Mouse (Mus musculus) olfactory bulb, adult 2 months (tissue): ENCODE measurements around the gene Tspan12. TPM values are rescaled to one million over a fixed set of nuclear protein-coding genes. Genes with fewer than 3 reads are reported as not detected.

ENCODE experiments used
- H3K27ac ChIP-seq: fragments of 200-500 bp; 2 replicates; pipeline ENCODE4 v1.5.1; 2012; ENCODE audit warnings: low read depth, low read length; ENCODE audit not compliant: insufficient read depth
- H3K4me1 ChIP-seq: fragments of 200-500 bp; 2 replicates; pipeline ENCODE4 v1.6.1; 2012; ENCODE audit warnings: low read length; ENCODE audit not compliant: control insufficient read depth, insufficient read depth
- H3K4me3 ChIP-seq: fragments of 200-500 bp; 2 replicates; pipeline ENCODE4 v1.5.1; 2012; ENCODE audit warnings: mild to moderate bottlenecking, low read depth, low read length, moderate library complexity; ENCODE audit not compliant: insufficient read depth
- CTCF ChIP-seq: fragments of 200-500 bp; IDR thresholded peaks from 2 replicates; pipeline ENCODE4 v1.5.1; 2012; ENCODE audit warnings: low read depth, mild to moderate bottlenecking, low read length, moderate library complexity; ENCODE audit not compliant: insufficient read depth
- POLR2A ChIP-seq: fragments of 200-500 bp; IDR thresholded peaks from 2 replicates; pipeline ENCODE4 v1.6.1; 2012; ENCODE audit warnings: mild to moderate bottlenecking, low read depth, low read length, moderate library complexity; ENCODE audit not compliant: insufficient read depth
- WGBS: fragments of 180-500 bp; shearing (Covaris S2); methylation state at CpG from one replicate; pipeline ENCODE4 v1.1.7; 2018; 5-methylcytosine and 5-hydroxymethylcytosine counted together
- polyA plus RNA-seq: library from polyadenylated mRNA; stranded (reverse); fragments of >200 nt; gene quantifications from 2 replicates; pipeline ENCODE4 v1.2.4, GENCODE M21; 2012; ENCODE audit warnings: low replicate concordance; ENCODE audit not compliant: missing spikeins, insufficient read depth, insufficient read length

Tspan12 gene
- polyA plus RNA-seq, 1 experiment: not detected

GRCm38 (mm10) chr6:21805013-21805570 lies 47.2 kb downstream of the Tspan12 start:
- WGBS: 89% methylated on average over 7 of the region's 7 CpGs
- no peak for TF ChIP-seq CTCF
- no peak for TF ChIP-seq POLR2A
- H3K27ac ChIP-seq: no peak overlapping the region
- H3K4me1 ChIP-seq: no peaks in the 10 kb centered on the region
- no peak overlapping the region for H3K4me3 ChIP-seq

- 59% methylated on average over 10 of the region's 10 CpGs for WGBS
- H3K4me3 ChIP-seq: no peak overlapping the region
- H3K4me1 ChIP-seq: no peaks in the 10 kb centered on the region
- no peak for TF ChIP-seq CTCF
- TF ChIP-seq POLR2A: no peak
- no peak overlapping the region for H3K27ac ChIP-seq
Observed at GRCm38 (mm10) chr6:21803483-21804340, 48.6 kb downstream of the Tspan12 start.

- TF ChIP-seq POLR2A: no peak
- TF ChIP-seq CTCF: no peak
- Histone ChIP-seq H3K4me1 (no peaks in the 10 kb centered on the region), H3K4me3 (no peak overlapping the region), H3K27ac (no peak overlapping the region)
- WGBS: 82% methylated on average over 9 of the region's 9 CpGs
Observed at GRCm38 (mm10) chr6:21798581-21798980, 53.7 kb downstream of the Tspan12 start.

- TF ChIP-seq CTCF (no peak), POLR2A (no peak)
- WGBS: 89% methylated on average over 4 of the region's 4 CpGs
- Histone ChIP-seq H3K4me3 (no peak overlapping the region), H3K27ac (no peak overlapping the region), H3K4me1 (no peaks in the 10 kb centered on the region)
Observed at GRCm38 (mm10) chr6:21797087-21797486, 55.2 kb downstream of the Tspan12 start.

GRCm38 (mm10) chr6:21796413-21796812 lies 55.9 kb downstream of the Tspan12 start:
- no peak for TF ChIP-seq POLR2A
- no peak for TF ChIP-seq CTCF
- H3K27ac ChIP-seq: no peak overlapping the region
- H3K4me3 ChIP-seq: no peak overlapping the region
- 84% methylated on average over 10 of the region's 10 CpGs for WGBS
- no peaks in the 10 kb centered on the region for H3K4me1 ChIP-seq

GRCm38 (mm10) chr6:21795410-21795809 lies 56.9 kb downstream of the Tspan12 start:
- Histone ChIP-seq H3K4me3 (no peak overlapping the region), H3K4me1 (no peaks in the 10 kb centered on the region), H3K27ac (no peak overlapping the region)
- no peak for TF ChIP-seq CTCF
- WGBS: 90% methylated on average over 5 of the region's 5 CpGs

GRCm38 (mm10) chr6:21795072-21795407 lies 57.3 kb downstream of the Tspan12 start:
- WGBS: 6% methylated on average over 7 of the region's 7 CpGs
- H3K4me1 ChIP-seq: no peaks in the 10 kb centered on the region
- H3K4me3 ChIP-seq: no peak overlapping the region
- TF ChIP-seq POLR2A (no peak), CTCF (no peak)
- no peak overlapping the region for H3K27ac ChIP-seq

- TF ChIP-seq CTCF: no peak
- TF ChIP-seq POLR2A: no peak
- WGBS: 81% methylated on average over 11 of the region's 11 CpGs
- Histone ChIP-seq H3K4me3 (no peak overlapping the region), H3K27ac (no peak overlapping the region), H3K4me1 (no peaks in the 10 kb centered on the region)
Observed at GRCm38 (mm10) chr6:21794337-21795071, 57.8 kb downstream of the Tspan12 start.

GRCm38 (mm10) chr6:21791307-21791706 lies 61.0 kb downstream of the Tspan12 start:
- no peak overlapping the region for H3K4me3 ChIP-seq
- H3K4me1 ChIP-seq: no peaks in the 10 kb centered on the region
- 88% methylated on average over 7 of the region's 7 CpGs for WGBS
- no peak for TF ChIP-seq POLR2A
- TF ChIP-seq CTCF: no peak
- H3K27ac ChIP-seq: no peak overlapping the region
